Mouse (Mus musculus): Measurements from ENCODE around the gene Gm9958. TPM values are rescaled to one million over a fixed set of nuclear protein-coding genes. Genes with fewer than 3 reads are reported as not detected.

The Gm9958 gene
- total RNA-seq (2023; ENCODE audit: inconsistent age) = 3.5 to 5.0 TPM (median 4.0 TPM) in 4 replicates

GRCm38 (mm10) chr5:90367067-90367303 lies at the start of gene Gm9958:
Gene Gm9958, plus strand, starts transcription at chr5:90367204.

GRCm38 (mm10) chr5:90366121-90367066 lies 610 bp upstream of the Gm9958 start, which contains the start of gene Ankrd17:
Gene Ankrd17, minus strand, starts transcription at chr5:90366577.

Other genes starting within 250 kb of the Gm9958 start
- gene Cox18, start 143.2 kb upstream of the Gm9958 start, total RNA-seq (2023; ENCODE audit: inconsistent age) = 21.5 to 28.3 TPM (median 23.1 TPM) in 4 replicates
- 134 to 159 TPM (median 143 TPM) in 4 replicates for gene Ankrd17, start 627 bp upstream of the Gm9958 start, total RNA-seq (2023; ENCODE audit: inconsistent age)
- not detected in 4 replicates for gene Alb, start 93.7 kb downstream of the Gm9958 start, total RNA-seq (2023; ENCODE audit: inconsistent age)
- 2.8 to 5.1 TPM (median 3.6 TPM) in 4 replicates for gene Afp, start 123.5 kb downstream of the Gm9958 start, total RNA-seq (2023; ENCODE audit: inconsistent age)
- not detected in 4 replicates for gene Afm, start 151.7 kb downstream of the Gm9958 start, total RNA-seq (2023; ENCODE audit: inconsistent age)
- gene 5830473C10Rik, start 193.9 kb downstream of the Gm9958 start, total RNA-seq (2023; ENCODE audit: inconsistent age) = not detected in 4 replicates